Mouse (Mus musculus): ENCODE measurements around the gene Slc46a2. TPM values are rescaled to one million over a fixed set of nuclear protein-coding genes. Genes with fewer than 3 reads are reported as not detected.

The Slc46a2 gene
- total RNA-seq (2015; ENCODE audit: low replicate concordance): not detected in 2 replicates
- not detected in 2 replicates for total RNA-seq (2017; ENCODE audit: low replicate concordance)

GRCm38 (mm10) chr4:59914608-59915403, at the start of gene Slc46a2:
TSS of gene Slc46a2 (minus strand) at chr4:59915056.
- no peak for ATAC-seq (replicated peaks; ENCODE audit: low FRiP score, poor library complexity, severe bottlenecking)

DNA sequence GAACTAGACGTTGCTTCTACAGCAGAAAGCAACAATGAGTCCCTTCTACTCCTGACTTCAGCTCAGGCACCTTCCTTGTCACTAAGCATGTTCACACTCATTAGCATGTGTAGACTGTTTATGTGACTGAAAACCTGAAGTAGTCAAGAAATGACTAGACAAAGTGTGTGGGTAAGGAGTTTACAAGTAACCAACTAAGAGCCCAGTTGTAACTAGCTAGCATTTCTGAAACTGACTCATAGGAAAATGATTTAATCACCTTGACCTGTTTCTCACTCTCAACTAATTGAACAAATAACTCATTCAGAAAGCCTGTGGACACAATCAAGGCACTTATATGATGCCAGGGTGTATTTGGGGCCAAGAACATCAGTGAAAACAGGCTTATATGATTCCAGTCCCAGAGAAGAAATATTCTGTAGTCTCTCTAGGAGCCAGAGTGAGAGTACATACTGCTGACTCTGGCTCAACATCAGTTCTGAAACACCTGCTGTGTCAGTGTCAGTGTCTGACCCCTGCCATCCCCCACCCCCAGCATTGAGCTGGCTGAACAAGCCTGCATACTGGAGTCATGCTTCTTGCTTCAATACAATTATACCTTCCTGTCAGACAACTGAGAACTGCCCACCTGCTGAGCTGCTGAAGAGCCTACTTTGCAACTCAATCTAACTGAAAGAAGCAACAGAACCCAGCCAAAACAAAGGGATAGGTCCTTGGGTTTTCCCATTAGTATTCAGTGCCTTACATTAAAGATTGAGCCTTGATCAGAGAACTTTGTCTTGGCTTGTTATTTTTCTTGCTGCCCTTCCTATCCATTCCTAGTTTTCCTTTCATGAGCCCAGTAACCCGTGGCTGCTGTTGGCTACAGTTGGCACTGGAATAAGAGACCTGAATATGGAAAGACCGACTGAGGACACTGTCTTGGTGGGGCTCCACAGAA, 48.8 kb upstream of the Slc46a2 start, which contains the start of gene Mup6:
Mup6 (plus strand) TSS at position 890 of the 940 bp plus-strand sequence.
- no peak for ATAC-seq (replicated peaks; ENCODE audit: low FRiP score, poor library complexity, severe bottlenecking)

GRCm38 (mm10) chr4:59960610-59961009, 45.8 kb upstream of the Slc46a2 start, which contains the start of gene Mup4:
TSS of gene Mup4 (minus strand) at chr4:59960710.
- no peak for ATAC-seq (replicated peaks; ENCODE audit: low FRiP score, poor library complexity, severe bottlenecking)

- no peak for ATAC-seq (replicated peaks; ENCODE audit: low FRiP score, poor library complexity, severe bottlenecking)
Observed at GRCm38 (mm10) chr4:59937543-59937942, 22.7 kb upstream of the Slc46a2 start.

DNA sequence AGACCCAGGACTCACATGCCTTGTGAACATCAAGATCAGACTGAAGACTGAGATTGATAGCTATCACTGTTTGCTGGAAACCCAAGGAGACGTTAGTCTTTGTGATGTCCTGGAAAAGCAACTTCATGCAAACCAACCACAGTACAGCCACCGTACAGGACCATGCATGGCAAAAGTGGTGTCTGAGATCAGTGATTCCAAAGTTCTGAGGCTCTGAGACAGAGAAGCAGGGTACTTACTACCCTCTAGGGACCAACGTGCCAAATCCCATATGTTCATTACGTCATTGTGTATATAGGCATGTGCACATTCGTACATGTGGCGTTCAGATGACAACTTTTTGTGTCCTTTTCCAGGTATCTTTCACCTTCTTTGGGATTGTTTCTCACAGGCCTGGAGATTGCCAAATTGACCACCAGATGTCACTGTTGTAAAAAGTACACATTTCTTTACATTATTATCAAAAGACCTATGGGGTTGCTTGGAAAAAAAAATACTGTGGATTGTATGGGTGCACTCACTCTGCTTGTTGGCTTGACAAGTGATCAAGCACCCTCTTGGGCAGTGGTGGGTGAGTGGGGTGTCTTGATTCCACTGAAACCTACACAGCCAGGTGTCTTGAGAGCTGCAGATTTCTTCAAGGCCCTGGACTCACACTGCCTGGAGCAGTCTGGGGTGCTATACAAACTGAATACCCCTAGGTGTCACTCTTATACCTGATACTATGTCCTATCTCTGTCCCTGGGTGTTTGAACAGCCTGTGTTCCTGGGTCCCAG, 17.8 kb upstream of the Slc46a2 start:
- 0 out of 2 replicates have a peak, but pooled peaks have one; percentile 14 for ATAC-seq (replicated peaks; ENCODE audit: low FRiP score, poor library complexity, severe bottlenecking)

DNA sequence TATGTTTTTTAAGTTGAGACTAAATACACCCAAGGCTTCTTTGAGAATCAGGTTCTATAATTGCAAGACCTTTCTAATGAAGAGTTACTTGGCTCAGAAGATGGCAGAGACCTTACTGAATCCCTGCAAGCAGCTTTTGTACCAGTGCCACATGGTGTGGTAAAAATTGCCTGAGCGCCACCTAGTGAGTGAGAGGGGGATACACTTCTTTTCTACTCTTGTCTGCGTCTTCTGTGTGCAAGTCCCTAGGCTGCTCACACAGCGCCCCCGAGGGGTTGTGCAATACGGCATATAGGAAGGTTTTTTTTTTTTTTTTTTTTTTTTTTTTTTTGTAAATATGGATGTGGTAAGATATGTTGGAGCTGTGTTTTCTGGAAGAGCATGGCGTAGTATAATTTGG, 13.5 kb upstream of the Slc46a2 start:
- no peak for ATAC-seq (replicated peaks; ENCODE audit: low FRiP score, poor library complexity, severe bottlenecking)

DNA sequence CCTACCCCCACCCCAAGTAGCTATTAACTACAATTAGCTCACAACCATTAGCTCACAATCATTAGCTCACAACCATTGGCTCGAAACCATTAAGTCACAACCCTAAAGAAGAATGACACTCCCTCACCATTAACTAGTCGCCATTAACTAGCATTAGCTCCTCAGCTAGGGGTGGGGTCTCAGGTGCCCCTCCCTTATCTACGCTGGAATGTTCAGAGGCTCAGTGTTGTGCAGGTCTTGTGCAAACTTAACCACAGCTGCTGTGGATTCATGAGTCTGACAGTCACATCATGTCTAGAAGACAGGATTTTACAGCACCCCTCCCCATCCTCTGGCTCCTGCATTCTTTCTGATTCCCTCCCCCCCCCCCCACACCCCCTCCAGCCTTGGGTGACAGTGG, 12.8 kb upstream of the Slc46a2 start:
- ATAC-seq (replicated peaks; ENCODE audit: low FRiP score, poor library complexity, severe bottlenecking): no peak

DNA sequence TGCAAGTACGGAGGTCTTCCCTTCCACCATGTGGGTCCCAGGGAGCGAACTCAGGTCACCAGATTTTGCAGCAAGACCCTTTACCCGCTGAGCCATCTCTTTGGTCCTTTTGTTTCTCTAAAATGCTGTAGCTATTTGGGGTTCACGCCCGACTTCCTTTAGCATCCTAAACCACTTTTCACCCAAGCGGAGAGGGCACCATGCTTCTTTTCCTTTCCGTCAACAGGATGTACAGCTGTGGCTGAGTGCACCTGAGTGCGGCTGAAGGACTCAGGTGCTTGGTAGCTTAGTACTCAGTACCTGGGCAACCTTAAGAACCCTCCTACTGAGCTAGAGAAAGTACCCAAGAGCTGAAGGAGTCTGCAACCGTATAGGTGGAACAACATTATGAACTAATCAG, 10.2 kb upstream of the Slc46a2 start:
- no peak for ATAC-seq (replicated peaks; ENCODE audit: low FRiP score, poor library complexity, severe bottlenecking)

DNA sequence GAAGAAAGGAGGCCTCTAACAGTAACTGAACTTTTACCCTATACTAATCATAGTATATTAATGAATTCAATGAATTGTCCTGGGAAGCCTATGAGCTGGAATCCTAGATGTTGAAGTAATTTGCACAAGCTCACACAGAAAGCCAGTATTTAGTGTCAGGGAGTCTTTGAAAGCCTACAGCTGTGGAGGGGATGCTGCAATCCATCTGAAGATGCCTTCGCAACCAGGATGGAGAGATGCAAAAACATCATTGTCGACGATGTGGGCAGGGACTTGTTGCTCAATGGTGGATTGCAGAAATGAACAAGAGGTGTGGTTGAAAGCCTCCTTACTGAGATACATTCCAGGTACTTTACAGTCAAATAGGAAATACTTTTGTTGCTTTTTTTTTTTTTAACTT, 3.1 kb upstream of the Slc46a2 start:
- ATAC-seq (replicated peaks; ENCODE audit: low FRiP score, poor library complexity, severe bottlenecking): no peak

GRCm38 (mm10) chr4:59908785-59909184, 6.1 kb downstream of the Slc46a2 start:
- no peak for ATAC-seq (replicated peaks; ENCODE audit: low FRiP score, poor library complexity, severe bottlenecking)

- no peak for ATAC-seq (replicated peaks; ENCODE audit: low FRiP score, poor library complexity, severe bottlenecking)
Observed at GRCm38 (mm10) chr4:59907657-59908230, 7.1 kb downstream of the Slc46a2 start.

GRCm38 (mm10) chr4:59907092-59907491, 7.8 kb downstream of the Slc46a2 start:
- ATAC-seq (replicated peaks; ENCODE audit: low FRiP score, poor library complexity, severe bottlenecking): no peak

- ATAC-seq (replicated peaks; ENCODE audit: low FRiP score, poor library complexity, severe bottlenecking): no peak
Observed at GRCm38 (mm10) chr4:59902547-59902946, 12.3 kb downstream of the Slc46a2 start.

DNA sequence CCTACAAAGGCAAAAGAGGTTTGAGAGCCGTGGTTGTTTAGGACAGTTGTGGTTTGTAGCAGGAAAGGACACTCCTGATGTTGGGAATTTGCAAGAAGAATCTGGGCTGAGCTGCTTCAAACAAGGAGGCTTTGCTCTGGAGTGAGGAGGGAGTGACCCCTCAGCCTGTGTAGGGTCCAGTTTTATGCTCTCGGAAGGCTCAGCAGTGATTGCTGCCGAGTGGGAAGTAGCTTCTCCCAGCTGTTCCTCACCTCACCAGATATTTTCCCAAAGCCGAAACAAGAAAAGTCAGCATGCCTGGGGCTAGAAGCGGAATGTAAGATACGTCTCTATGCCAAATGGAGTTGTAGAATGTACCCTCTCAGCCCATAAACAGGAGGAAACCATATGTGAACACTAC, 13.0 kb downstream of the Slc46a2 start:
- no peak for ATAC-seq (replicated peaks; ENCODE audit: low FRiP score, poor library complexity, severe bottlenecking)

GRCm38 (mm10) chr4:59898521-59898919, 16.3 kb downstream of the Slc46a2 start:
- no peak for ATAC-seq (replicated peaks; ENCODE audit: low FRiP score, poor library complexity, severe bottlenecking)

GRCm38 (mm10) chr4:59897814-59898520, 16.9 kb downstream of the Slc46a2 start:
- no peak for ATAC-seq (replicated peaks; ENCODE audit: low FRiP score, poor library complexity, severe bottlenecking)

DNA sequence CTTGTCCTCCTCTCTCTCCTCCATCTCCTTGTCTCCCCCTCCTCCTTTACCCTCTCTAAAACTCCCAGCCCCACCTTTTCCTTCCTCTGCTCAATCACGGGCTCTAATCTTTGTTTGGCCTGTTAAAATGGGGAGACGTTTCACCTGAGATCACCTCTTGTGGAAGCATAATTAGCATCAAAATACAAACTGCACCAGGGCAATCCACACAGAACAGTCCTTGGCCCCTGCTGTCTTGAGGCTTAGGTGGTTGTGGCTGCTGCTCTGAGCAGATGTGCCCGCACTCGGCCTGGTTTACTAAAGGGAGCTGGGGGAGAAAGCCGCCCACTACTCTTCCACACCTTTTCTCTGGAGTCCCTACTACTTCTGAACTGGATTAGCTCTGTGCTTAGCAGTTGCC, 18.9 kb downstream of the Slc46a2 start:
- ATAC-seq (replicated peaks; ENCODE audit: low FRiP score, poor library complexity, severe bottlenecking): no peak

DNA sequence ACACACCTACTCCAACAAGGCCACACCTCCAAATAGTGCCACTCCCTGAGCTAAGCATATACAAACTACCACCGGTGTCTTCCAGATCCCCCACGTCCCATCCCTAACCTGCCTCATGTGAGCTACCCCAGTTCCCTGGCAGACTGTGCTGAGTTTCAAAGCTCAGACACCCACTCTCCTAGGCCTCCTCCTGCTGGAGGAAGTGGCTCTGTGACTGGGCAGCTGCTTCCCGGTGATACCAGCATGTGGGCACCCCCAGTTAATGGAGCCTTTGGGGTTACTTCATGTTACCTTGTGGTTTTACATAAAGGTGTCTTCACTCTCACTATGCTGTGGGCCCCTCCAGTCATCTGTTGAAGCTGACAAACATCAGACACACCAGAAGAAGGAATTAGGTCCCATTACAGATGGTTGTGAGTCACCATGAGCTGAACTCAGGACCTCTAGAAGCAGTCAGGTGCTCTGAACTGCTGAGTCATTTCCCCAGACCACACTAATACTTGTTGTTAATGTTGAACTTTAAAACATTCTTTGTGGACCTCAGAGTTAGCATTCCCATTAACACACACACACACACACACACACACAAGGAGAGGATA, 19.8 kb downstream of the Slc46a2 start:
- ATAC-seq (replicated peaks; ENCODE audit: low FRiP score, poor library complexity, severe bottlenecking): no peak
